ENCODE assay signal across 8 mouse cellular contexts in the genomic region with DNA sequence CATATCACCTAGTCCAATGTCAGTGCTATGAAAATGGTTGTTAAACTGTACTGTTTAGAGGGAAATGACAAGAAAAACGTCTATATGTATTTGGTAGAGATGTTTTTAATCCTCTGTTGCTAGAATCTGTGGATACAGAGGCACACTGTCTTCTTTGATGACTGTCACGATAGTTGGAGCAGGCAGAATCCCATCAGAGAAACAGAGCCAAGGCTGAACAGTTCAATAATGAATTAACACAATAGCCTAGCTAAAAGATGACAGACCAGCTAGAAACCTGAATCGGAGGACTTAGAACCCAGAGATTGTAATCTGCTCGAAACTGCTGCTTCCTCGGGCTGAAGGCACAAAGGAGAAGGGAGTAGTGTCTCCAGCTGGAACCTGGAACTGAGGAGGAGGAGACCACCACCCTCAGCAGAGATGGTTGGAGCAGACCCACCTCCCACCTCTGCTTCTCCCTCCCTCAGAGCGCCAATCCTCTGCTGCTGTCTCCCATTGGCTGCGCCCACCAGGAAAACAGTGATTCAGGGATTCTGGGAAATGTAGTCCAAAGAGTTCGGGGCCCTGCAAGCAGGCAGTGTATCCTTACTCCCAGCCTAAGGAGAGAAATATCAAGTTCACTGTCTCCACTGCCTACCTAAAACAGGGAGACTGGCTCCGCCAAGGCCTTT.
DNase-seq lines count a peak whose midpoint lies in the region; ATAC-seq and TF ChIP-seq lines count a peak whose summit lies in the region.

No protein-coding gene starts in this region.

- H3K9ac ChIP-seq in hindbrain, embryonic 15.5 days: peak overlapping the region; percentile 55
- peak overlapping the region; percentile 8; the same call in 1 of the 2 replicates for H3K9ac ChIP-seq in lung, postnatal 0 days (replicated peaks; ENCODE audit: low read depth)

- H3K27me3 ChIP-seq in hindbrain, embryonic 15.5 days: no peaks in the 10 kb centered on the region
- H3K27me3 ChIP-seq in lung, postnatal 0 days (replicated peaks; ENCODE audit: insufficient read depth, low read length): no peaks in the 10 kb centered on the region

- H3K4me1 ChIP-seq in hindbrain, embryonic 15.5 days (replicated peaks): peaks cover 3% of the 10 kb centered on the region; the same call in 1 of the 2 replicates
- 0 out of 2 replicates have a peak, but pooled peaks cover 4% of the 10 kb centered on the region for H3K4me1 ChIP-seq in lung, postnatal 0 days (ENCODE audit: insufficient read depth, low read depth, low read length)

- peak overlapping the region; percentile 64 for H3K4me2 ChIP-seq in hindbrain, embryonic 15.5 days
- peak overlapping the region; percentile 59 for H3K4me2 ChIP-seq in lung, postnatal 0 days (replicated peaks; ENCODE audit: low read depth, low read length)

- peak; percentile 78 for DNase-seq in Muller cell, postnatal 12 days (ENCODE audit: inconsistent ontology term)
- peak; percentile 88 to 89 for DNase-seq in cerebellum, postnatal 10 days
- peak; percentile 77 to 82 for DNase-seq in frontal cortex, postnatal 14 days (ENCODE audit: low spot score in 2 of 2)
- DNase-seq in layer of hippocampus, postnatal 36 days: peak; percentile 82 to 84
- DNase-seq in lung, postnatal 0 days (ENCODE audit: low spot score): peak; percentile 75
- DNase-seq in right cerebral cortex, adult 2 months (ENCODE audit: low spot score in 2 of 2): peak; percentile 85
- DNase-seq in thymus, postnatal 14 days: no peak

- ATAC-seq in hindbrain, embryonic 15.5 days (ENCODE audit: low FRiP score, low read depth): peak; percentile 98
- ATAC-seq in lung, postnatal 0 days: peak; percentile 80

- no peak for TF ChIP-seq EP300 in lung, postnatal 0 days (IDR thresholded peaks at IDR 0.05)

- H3K9me3 ChIP-seq in hindbrain, embryonic 15.5 days: no peaks in the 10 kb centered on the region
- H3K9me3 ChIP-seq in lung, postnatal 0 days (ENCODE audit: low read length): no peaks in the 10 kb centered on the region

- peak overlapping the region; percentile 90 for H3K27ac ChIP-seq in hindbrain, embryonic 15.5 days (replicated peaks)
- H3K27ac ChIP-seq in lung, postnatal 0 days (ENCODE audit: low read length): no peak overlapping the region

- TF ChIP-seq CTCF in lung, postnatal 0 days (IDR thresholded peaks at IDR 0.05): no peak

- peak overlapping the region; percentile 41 for H3K4me3 ChIP-seq in hindbrain, embryonic 15.5 days
- H3K4me3 ChIP-seq in lung, postnatal 0 days (ENCODE audit: low read depth, low read length): peak overlapping the region; percentile 23; the same call in 1 of the 2 replicates

- WGBS in hindbrain, embryonic 15.5 days: 9% methylated on average over 9 of the region's 9 CpGs
- WGBS in lung, postnatal 0 days: 13% methylated on average over 9 of the region's 9 CpGs

- H3K36me3 ChIP-seq in hindbrain, embryonic 15.5 days: no peaks in the 10 kb centered on the region
- H3K36me3 ChIP-seq in lung, postnatal 0 days (ENCODE audit: insufficient read depth, low read length): no peaks in the 10 kb centered on the region
